Mouse (Mus musculus): ENCODE data around the gene Klc2. TPM values are rescaled to one million over a fixed set of nuclear protein-coding genes. Genes with fewer than 3 reads are reported as not detected.
"Not testable (repeated sequence)": the region's sequence is repeated elsewhere in the genome, so short reads cannot be mapped to it uniquely, and the experiment has no call there.

Klc2 gene
- polyA plus RNA-seq, 2 experiments = 14.9 to 45.8 TPM

DNA sequence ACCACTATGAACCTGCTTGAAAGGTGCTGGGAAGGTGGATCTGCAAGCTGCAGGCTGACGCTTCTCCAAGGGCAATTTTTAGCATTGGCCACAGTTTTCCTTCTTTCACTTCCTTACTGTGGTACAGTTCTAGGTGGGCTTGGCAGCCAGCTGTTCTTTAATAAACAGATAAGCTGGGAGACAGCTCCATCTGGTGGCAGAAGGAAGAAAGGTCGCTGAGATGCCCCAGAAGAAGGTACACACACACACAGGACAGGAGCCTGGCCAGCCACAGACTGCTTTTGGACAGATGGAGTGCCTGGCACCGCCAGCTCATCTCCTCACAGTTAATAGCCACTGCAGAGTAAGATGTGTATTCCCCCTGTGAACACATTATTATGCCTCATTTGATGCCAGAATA lies 33.0 kb upstream of the Klc2 start:
- no peak overlapping the region for H3K4me2 ChIP-seq (replicated peaks; ENCODE audit: low read depth, low read length, severe bottlenecking)
- TF ChIP-seq POLR2A (IDR thresholded peaks at IDR 0.05; ENCODE audit: borderline replicate concordance, extremely low read depth, insufficient read depth, insufficient read length) = no peak
- H3K4me3 ChIP-seq (replicated peaks; ENCODE audit: low read length) = no peak overlapping the region
- no peak overlapping the region for H3K9ac ChIP-seq (ENCODE audit: low read depth, low read length, severe bottlenecking)
- H3K27ac ChIP-seq (replicated peaks; ENCODE audit: low read depth, low read length) = no peak overlapping the region
- 52% methylated on average over 3 of the region's 3 CpGs for WGBS
- DNase-seq (ENCODE audit: low spot score) (peak; percentile 56), ATAC-seq (ENCODE audit: low FRiP score, low read depth) (no peak)
- H3K36me3 ChIP-seq (ENCODE audit: control insufficient read depth, insufficient read depth, low read length) = peaks cover 62% of the 10 kb centered on the region
- no peaks in the 10 kb centered on the region for H3K4me1 ChIP-seq (ENCODE audit: control insufficient read depth, insufficient read depth, low read length)
- H3K9me3 ChIP-seq (ENCODE audit: control insufficient read depth, low read length) = no peaks in the 10 kb centered on the region
- H3K27me3 ChIP-seq (ENCODE audit: control insufficient read depth, insufficient read depth, low read length) = no peaks in the 10 kb centered on the region

GRCm38 (mm10) chr19:5150358-5150757 lies 32.0 kb upstream of the Klc2 start:
- Histone ChIP-seq H3K9ac (ENCODE audit: low read depth, low read length, severe bottlenecking) (no peak overlapping the region), H3K9me3 (ENCODE audit: control insufficient read depth, low read length) (no peaks in the 10 kb centered on the region), H3K4me1 (ENCODE audit: control insufficient read depth, insufficient read depth, low read length) (no peaks in the 10 kb centered on the region), H3K4me3 (replicated peaks; ENCODE audit: low read length) (no peak overlapping the region), H3K27me3 (ENCODE audit: control insufficient read depth, insufficient read depth, low read length) (no peaks in the 10 kb centered on the region), H3K4me2 (replicated peaks; ENCODE audit: low read depth, low read length, severe bottlenecking) (no peak overlapping the region), H3K27ac (replicated peaks; ENCODE audit: low read depth, low read length) (no peak overlapping the region), H3K36me3 (ENCODE audit: control insufficient read depth, insufficient read depth, low read length) (peaks cover 62% of the 10 kb centered on the region)
- ATAC-seq (ENCODE audit: low FRiP score, low read depth) (no peak), DNase-seq (ENCODE audit: low spot score) (no peak)
- no peak for TF ChIP-seq POLR2A (IDR thresholded peaks at IDR 0.05; ENCODE audit: borderline replicate concordance, extremely low read depth, insufficient read depth, insufficient read length)
- WGBS = 95% methylated on average over 6 of the region's 6 CpGs

DNA sequence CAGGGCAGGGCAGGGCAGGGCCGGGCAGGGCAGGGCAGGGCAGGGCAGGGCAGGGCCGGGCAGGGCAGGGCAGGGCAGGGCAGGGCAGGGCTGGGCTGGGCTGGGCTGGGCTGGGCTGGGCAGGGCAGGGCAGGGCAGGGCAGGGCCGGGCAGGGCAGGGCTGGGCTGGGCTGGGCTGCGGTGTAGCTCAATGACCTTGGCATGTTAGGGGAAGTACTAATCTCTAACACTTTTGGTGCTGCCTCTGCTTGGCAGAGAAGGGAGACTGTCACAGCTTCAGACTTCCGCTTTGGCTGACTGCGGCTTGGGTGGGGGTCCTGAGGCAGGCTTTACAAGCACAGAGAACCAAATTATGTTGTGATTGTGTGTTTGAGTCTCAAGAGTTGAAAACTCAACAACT lies 30.7 kb upstream of the Klc2 start:
- H3K4me1 ChIP-seq (ENCODE audit: control insufficient read depth, insufficient read depth, low read length); H3K27me3 ChIP-seq (ENCODE audit: control insufficient read depth, insufficient read depth, low read length); H3K4me2 ChIP-seq (replicated peaks; ENCODE audit: low read depth, low read length, severe bottlenecking); H3K4me3 ChIP-seq (replicated peaks; ENCODE audit: low read length); H3K27ac ChIP-seq (replicated peaks; ENCODE audit: low read depth, low read length); H3K9ac ChIP-seq (ENCODE audit: low read depth, low read length, severe bottlenecking); ATAC-seq (ENCODE audit: low FRiP score, low read depth); DNase-seq (ENCODE audit: low spot score); H3K9me3 ChIP-seq (ENCODE audit: control insufficient read depth, low read length): not testable (repeated sequence)
- peaks cover 64% of the 10 kb centered on the region for H3K36me3 ChIP-seq (ENCODE audit: control insufficient read depth, insufficient read depth, low read length)
- 98% methylated on average over 3 of the region's 6 CpGs for WGBS

- Histone ChIP-seq H3K36me3 (ENCODE audit: control insufficient read depth, insufficient read depth, low read length) (peaks cover 78% of the 10 kb centered on the region), H3K4me3 (replicated peaks; ENCODE audit: low read length) (no peak overlapping the region), H3K27ac (replicated peaks; ENCODE audit: low read depth, low read length) (no peak overlapping the region), H3K4me1 (ENCODE audit: control insufficient read depth, insufficient read depth, low read length) (no peaks in the 10 kb centered on the region), H3K4me2 (replicated peaks; ENCODE audit: low read depth, low read length, severe bottlenecking) (no peak overlapping the region), H3K9ac (ENCODE audit: low read depth, low read length, severe bottlenecking) (no peak overlapping the region), H3K9me3 (ENCODE audit: control insufficient read depth, low read length) (no peaks in the 10 kb centered on the region), H3K27me3 (ENCODE audit: control insufficient read depth, insufficient read depth, low read length) (no peaks in the 10 kb centered on the region)
- ATAC-seq (ENCODE audit: low FRiP score, low read depth) (peak; percentile 34; the same call in 1 of the 2 replicates), DNase-seq (ENCODE audit: low spot score) (peak; percentile 75)
- 8% methylated on average over 2 of the region's 2 CpGs for WGBS
- TF ChIP-seq POLR2A (IDR thresholded peaks at IDR 0.05; ENCODE audit: borderline replicate concordance, extremely low read depth, insufficient read depth, insufficient read length) = no peak
These were observed 21.3 kb upstream of the Klc2 start for GRCm38 (mm10) chr19:5139640-5140039.

GRCm38 (mm10) chr19:5131237-5131636 lies 12.9 kb upstream of the Klc2 start:
- no peaks in the 10 kb centered on the region for H3K27me3 ChIP-seq (ENCODE audit: control insufficient read depth, insufficient read depth, low read length)
- H3K4me3 ChIP-seq (replicated peaks; ENCODE audit: low read length) = no peak overlapping the region
- DNase-seq (ENCODE audit: low spot score) (no peak), ATAC-seq (ENCODE audit: low FRiP score, low read depth) (no peak)
- no peak overlapping the region for H3K27ac ChIP-seq (replicated peaks; ENCODE audit: low read depth, low read length)
- peaks cover 34% of the 10 kb centered on the region for H3K36me3 ChIP-seq (ENCODE audit: control insufficient read depth, insufficient read depth, low read length)
- TF ChIP-seq POLR2A (IDR thresholded peaks at IDR 0.05; ENCODE audit: borderline replicate concordance, extremely low read depth, insufficient read depth, insufficient read length) = no peak
- H3K9ac ChIP-seq (ENCODE audit: low read depth, low read length, severe bottlenecking) = no peak overlapping the region
- H3K9me3 ChIP-seq (ENCODE audit: control insufficient read depth, low read length) = no peaks in the 10 kb centered on the region
- H3K4me1 ChIP-seq (ENCODE audit: control insufficient read depth, insufficient read depth, low read length) = no peaks in the 10 kb centered on the region
- no peak overlapping the region for H3K4me2 ChIP-seq (replicated peaks; ENCODE audit: low read depth, low read length, severe bottlenecking)
- WGBS = 84% methylated on average over 4 of the region's 4 CpGs

GRCm38 (mm10) chr19:5129770-5130169 lies 11.4 kb upstream of the Klc2 start:
- TF ChIP-seq POLR2A (IDR thresholded peaks at IDR 0.05; ENCODE audit: borderline replicate concordance, extremely low read depth, insufficient read depth, insufficient read length) = no peak
- no peaks in the 10 kb centered on the region for H3K9me3 ChIP-seq (ENCODE audit: control insufficient read depth, low read length)
- ATAC-seq (ENCODE audit: low FRiP score, low read depth) = no peak
- no peak overlapping the region for H3K9ac ChIP-seq (ENCODE audit: low read depth, low read length, severe bottlenecking)
- WGBS = 52% methylated on average over 1 of the region's 1 CpGs
- H3K36me3 ChIP-seq (ENCODE audit: control insufficient read depth, insufficient read depth, low read length) = peaks cover 20% of the 10 kb centered on the region
- H3K4me2 ChIP-seq (replicated peaks; ENCODE audit: low read depth, low read length, severe bottlenecking) = no peak overlapping the region
- no peak for DNase-seq (ENCODE audit: low spot score)
- H3K27me3 ChIP-seq (ENCODE audit: control insufficient read depth, insufficient read depth, low read length) = no peaks in the 10 kb centered on the region
- no peaks in the 10 kb centered on the region for H3K4me1 ChIP-seq (ENCODE audit: control insufficient read depth, insufficient read depth, low read length)
- H3K27ac ChIP-seq (replicated peaks; ENCODE audit: low read depth, low read length) = no peak overlapping the region
- no peak overlapping the region for H3K4me3 ChIP-seq (replicated peaks; ENCODE audit: low read length)

Data from limb, embryonic 14.5 days (tissue).